Mouse (Mus musculus) thymus, adult 2 months (tissue): ENCODE results near the gene Hook2.

ENCODE experiments used
- CTCF ChIP-seq: fragments of 200-500 bp; IDR thresholded peaks from 2 replicates; pipeline ENCODE4 v1.5.1; 2012; ENCODE audit warnings: mild to moderate bottlenecking, control low read depth, low read length, moderate library complexity, borderline replicate concordance; ENCODE audit not compliant: control insufficient read depth, poor library complexity, insufficient read depth; ENCODE audit errors: extremely low read depth
- POLR2A ChIP-seq: fragments of 200-500 bp; IDR thresholded peaks from 2 replicates; pipeline ENCODE4 v1.6.1; 2012; ENCODE audit warnings: mild to moderate bottlenecking, low read length, control low read depth, moderate library complexity; ENCODE audit not compliant: control insufficient read depth, poor library complexity, insufficient read depth; ENCODE audit errors: extremely low read depth

- TF ChIP-seq CTCF, result peak; percentile 97
- TF ChIP-seq POLR2A, result no peak
Observed at GRCm38 (mm10) chr8:84989810-84990209, 593 bp upstream of the Hook2 start.
